Mouse (Mus musculus) spleen, adult 2 months (tissue): ENCODE results near the gene Zfp275.

Experiments
- CTCF ChIP-seq: fragments of 200-500 bp; IDR thresholded peaks from 2 replicates; pipeline ENCODE4 v1.5.1; 2011; ENCODE audit warnings: mild to moderate bottlenecking, inconsistent platforms; ENCODE audit not compliant: insufficient read depth, insufficient read length, insufficient replicate concordance; ENCODE audit errors: extremely low read depth
- POLR2A ChIP-seq: fragments of 200-500 bp; IDR thresholded peaks from 2 replicates; pipeline ENCODE4 v1.6.1; 2011; ENCODE audit warnings: low read depth, low read length, inconsistent platforms

GRCm38 (mm10) chrX:73342068-73342467 is 353 bp upstream of the Zfp275 start:
- TF ChIP-seq POLR2A (no peak), CTCF (no peak)
